Mouse (Mus musculus) midbrain, postnatal 0 days (tissue): ENCODE data around the gene Dnajc5. TPM values are rescaled to one million over a fixed set of nuclear protein-coding genes. Genes with fewer than 3 reads are reported as not detected.
A peak's percentile ranks its signal among the peaks of the same experiment; 100 is the strongest.
"Not testable (repeated sequence)": the region's sequence is repeated elsewhere in the genome, so short reads cannot be mapped to it uniquely, and the experiment has no call there.

Source experiments
- ATAC-seq: fragments of 200-750 bp; cut with Nextera tagmentation; 2 replicates; pipeline ENCODE4 v1.8.0; 2017; ENCODE audit warnings: moderate number of reproducible peaks, mild to moderate bottlenecking, moderate TSS enrichment, moderate library complexity; ENCODE audit not compliant: low FRiP score
- DNase-seq: peaks from one replicate; pipeline ENCODE4 v3.0.0-alpha.2; 2015; ENCODE audit warnings: low spot score
- H3K27ac ChIP-seq: fragments of 300-500 bp; sonication (generic); 2 replicates; pipeline ENCODE4 v1.5.1; 2014; ENCODE audit warnings: low read depth, mild to moderate bottlenecking, low read length, mixed read lengths
- H3K27me3 ChIP-seq: fragments of 300-500 bp; sonication (generic); 2 replicates; pipeline ENCODE4 v1.6.1; 2014; ENCODE audit warnings: low read length, control low read depth, mixed read lengths; ENCODE audit not compliant: insufficient read depth
- H3K36me3 ChIP-seq: fragments of 300-500 bp; sonication (generic); 2 replicates; pipeline ENCODE4 v1.6.1; 2014; ENCODE audit warnings: low read length, control low read depth, mixed read lengths; ENCODE audit not compliant: insufficient read depth
- H3K4me1 ChIP-seq: fragments of 300-500 bp; sonication (generic); 2 replicates; pipeline ENCODE4 v1.6.1; 2014; ENCODE audit warnings: mild to moderate bottlenecking, control low read depth, antibody characterized with exemption, low read length, mixed read lengths; ENCODE audit not compliant: insufficient read depth
- H3K4me2 ChIP-seq: fragments of 300-500 bp; sonication (generic); 2 replicates; pipeline ENCODE4 v1.6.1; 2014; ENCODE audit warnings: low read depth, mild to moderate bottlenecking, low read length, mixed read lengths; ENCODE audit not compliant: poor library complexity, severe bottlenecking
- H3K4me3 ChIP-seq: fragments of 300-500 bp; sonication (generic); 2 replicates; pipeline ENCODE4 v1.5.1; 2014; ENCODE audit warnings: low read depth, mild to moderate bottlenecking, low read length, moderate library complexity
- H3K9ac ChIP-seq: fragments of 300-500 bp; sonication (generic); replicated peaks from 2 replicates; pipeline ENCODE4 v1.6.1; 2014; ENCODE audit warnings: mild to moderate bottlenecking, low read length, moderate library complexity, mixed read lengths; ENCODE audit not compliant: poor library complexity, severe bottlenecking
- H3K9me3 ChIP-seq: fragments of 300-500 bp; sonication (generic); 2 replicates; pipeline ENCODE4 v1.6.1; 2016; ENCODE audit warnings: low read length, control low read depth
- CTCF ChIP-seq: IDR thresholded peaks from 2 replicates; pipeline ENCODE4 v1.5.1; 2016; ENCODE audit warnings: antibody characterized with exemption, mild to moderate bottlenecking
- WGBS: fragments of 180-500 bp; shearing (Covaris S2); extraction: QIAGEN DNeasy Blood & Tissue Kit; methylation state at CpG from one replicate; pipeline ENCODE4 v1.1.7; 2014; 5-methylcytosine and 5-hydroxymethylcytosine counted together
- polyA plus RNA-seq: library from polyadenylated mRNA; unstranded; fragments of >200 nt; fragmentation: Nextera tagmentation; extraction: Ambion mirVana; gene quantifications from 2 replicates; pipeline ENCODE4 v1.2.1, GENCODE M21; 2015
- total RNA-seq: library from RNA; depleted of rRNA; stranded (reverse); fragments of >200 nt; gene quantifications from 2 replicates; pipeline ENCODE4 v1.2.3, GENCODE M21; 2014

Dnajc5 gene
- total and polyA plus RNA-seq, 2 experiments from 2014 or later: 303 to 487 TPM

- no peaks in the 10 kb centered on the region for H3K9me3 ChIP-seq
- no peak for DNase-seq
- no peak for ATAC-seq
Measured at GRCm38 (mm10) chr2:181493156-181493927, 26.9 kb upstream of the Dnajc5 start, which contains the start of gene Abhd16b. Gene Abhd16b, plus strand, starts transcription at chr2:181493206.

GRCm38 (mm10) chr2:181494266-181494945 is 25.9 kb upstream of the Dnajc5 start:
- no peak overlapping the region for H3K27ac ChIP-seq
- ATAC-seq (no peak), DNase-seq (peak; percentile 27)
- no peak overlapping the region for H3K4me2 ChIP-seq
- no peak overlapping the region for H3K9ac ChIP-seq
- H3K4me1 ChIP-seq: no peaks in the 10 kb centered on the region
- H3K36me3 ChIP-seq: no peaks in the 10 kb centered on the region
- H3K9me3 ChIP-seq: no peaks in the 10 kb centered on the region
- TF ChIP-seq CTCF: no peak
- no peak overlapping the region for H3K4me3 ChIP-seq
- WGBS: 66% methylated on average over 26 of the region's 26 CpGs
- H3K27me3 ChIP-seq: no peaks in the 10 kb centered on the region

More at GRCm38 (mm10) chr2:181493156-181493927, 26.9 kb upstream of the Dnajc5 start, which contains the start of gene Abhd16b:
- Histone ChIP-seq H3K4me3 (no peak within 1 kb of the TSS), H3K9ac (no peak within 1 kb of the TSS), H3K27me3 (no peaks in the 10 kb centered on the region), H3K27ac (no peak within 1 kb of the TSS), H3K4me1 (no peaks in the 10 kb centered on the region), H3K36me3 (no peaks in the 10 kb centered on the region), H3K4me2 (no peak within 1 kb of the TSS)
- 86% methylated on average over 31 of the region's 31 CpGs for WGBS
- no peak for TF ChIP-seq CTCF

- ATAC-seq, H3K4me3 ChIP-seq, H3K9me3 ChIP-seq, H3K9ac ChIP-seq, H3K4me1 ChIP-seq, H3K36me3 ChIP-seq, DNase-seq, H3K4me2 ChIP-seq, H3K27me3 ChIP-seq: not testable (repeated sequence)
- H3K27ac ChIP-seq: peak overlapping the region; percentile 91; the same call in 1 of the 2 replicates
- WGBS: 66% methylated on average over 8 of the region's 8 CpGs
Measured at GRCm38 (mm10) chr2:181495845-181496244, 24.4 kb upstream of the Dnajc5 start.

GRCm38 (mm10) chr2:181496281-181496680 is 24.0 kb upstream of the Dnajc5 start:
- peaks cover 11% of the 10 kb centered on the region; the same call in 1 of the 2 replicates for H3K36me3 ChIP-seq
- TF ChIP-seq CTCF: peak; percentile 80
- no peaks in the 10 kb centered on the region for H3K4me1 ChIP-seq
- ATAC-seq (peak; percentile 80; the same call in 1 of the 2 replicates), DNase-seq (peak; percentile 85)
- H3K4me2 ChIP-seq: peak overlapping the region; percentile 83
- 13% methylated on average over 8 of the region's 8 CpGs for WGBS
- H3K9ac ChIP-seq: peak overlapping the region; percentile 37; the same call in 1 of the 2 replicates
- H3K4me3 ChIP-seq: peak overlapping the region; percentile 86
- peak overlapping the region; percentile 91 for H3K27ac ChIP-seq
- no peaks in the 10 kb centered on the region for H3K27me3 ChIP-seq
- no peaks in the 10 kb centered on the region for H3K9me3 ChIP-seq

- no peaks in the 10 kb centered on the region for H3K27me3 ChIP-seq
- peak within 1 kb of the TSS; percentile 86 for H3K4me3 ChIP-seq
- ATAC-seq (peak; percentile 97), DNase-seq (peak; percentile 98)
- no peaks in the 10 kb centered on the region for H3K4me1 ChIP-seq
- TF ChIP-seq CTCF: no peak; the same call in 1 of the 2 replicates
- under 1% methylated on average over 46 of the region's 46 CpGs for WGBS
- peak within 1 kb of the TSS; percentile 91 for H3K27ac ChIP-seq
- no peaks in the 10 kb centered on the region for H3K9me3 ChIP-seq
- H3K4me2 ChIP-seq: peak within 1 kb of the TSS; percentile 83
- H3K36me3 ChIP-seq: peaks cover 15% of the 10 kb centered on the region
- peak within 1 kb of the TSS; percentile 89 for H3K9ac ChIP-seq
Measured at GRCm38 (mm10) chr2:181496831-181497547, 23.3 kb upstream of the Dnajc5 start, which contains the start of gene Tpd52l2. Gene Tpd52l2, plus strand, starts transcription at chr2:181497142.
